Mouse (Mus musculus): ENCODE data around the gene Gsap.

Gene Gsap

DNA sequence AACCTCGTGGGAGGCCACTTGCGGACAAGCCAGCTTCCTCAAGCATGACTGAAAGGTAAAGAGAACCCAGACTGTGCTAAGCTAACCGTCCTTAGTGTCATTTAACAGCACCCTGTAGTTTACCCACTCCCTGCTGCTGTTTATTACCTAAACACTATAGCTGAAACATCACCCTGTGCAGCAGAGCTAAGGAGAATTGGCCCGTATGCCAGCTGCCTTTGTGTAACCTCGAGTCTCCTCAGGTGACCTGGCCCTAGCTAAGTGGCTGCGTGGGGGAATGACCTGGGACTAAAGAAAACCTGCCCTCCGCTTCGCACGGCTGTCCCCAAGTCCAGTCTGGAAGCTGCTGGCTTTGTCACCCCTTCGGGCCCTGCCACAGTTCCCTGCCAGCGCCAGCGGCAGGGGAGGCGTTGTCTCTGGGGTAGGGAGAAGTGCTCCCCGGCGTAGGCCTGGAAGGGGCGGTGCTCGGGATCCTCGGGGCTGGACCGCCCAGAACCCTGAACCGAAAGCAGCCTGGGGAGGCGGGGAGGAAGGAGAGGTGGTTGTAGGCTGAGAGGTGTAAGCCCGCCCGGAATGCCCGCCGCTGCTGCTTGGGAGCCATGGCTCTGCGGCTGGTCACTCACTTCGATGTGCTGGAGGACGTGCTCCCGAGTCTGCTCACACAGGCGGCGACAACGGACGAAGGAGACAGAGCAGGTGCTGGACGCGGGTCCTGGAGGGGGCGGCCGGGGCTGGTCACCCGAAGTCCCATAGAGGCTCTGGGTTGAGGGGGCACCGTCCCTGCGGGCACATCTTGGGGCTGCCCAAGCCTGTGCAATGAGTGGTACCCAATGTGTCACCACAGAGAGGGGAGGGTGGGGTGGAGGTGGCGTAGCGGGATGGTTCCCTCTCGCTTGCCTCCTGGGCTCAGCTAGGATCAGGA is at the start of gene Gsap:
Gene Gsap, plus strand, starts transcription at position 492 of the 922 bp plus-strand sequence.
- peak; percentile 68 to 74 for DNase-seq (ENCODE audit: low spot score in 2 of 2)

DNA sequence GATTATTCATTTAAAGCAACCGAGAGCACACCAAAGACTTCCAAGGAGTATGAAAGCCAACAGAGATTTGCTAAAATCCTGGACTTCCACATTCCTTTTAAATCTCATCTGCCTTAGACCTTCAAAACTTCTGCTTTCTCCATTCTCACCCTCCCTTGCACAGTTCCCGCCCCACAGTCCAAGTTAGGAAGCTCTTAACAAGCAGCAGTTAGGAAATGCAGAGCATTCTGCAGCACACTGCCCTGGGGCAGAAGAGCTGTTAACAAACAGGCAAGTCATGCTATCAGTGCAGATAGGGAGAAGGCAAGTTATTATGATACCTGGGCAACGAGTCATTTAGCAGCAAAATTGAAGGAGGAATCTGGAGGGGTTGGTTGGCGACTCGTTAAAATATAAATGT is 49.5 kb upstream of the Gsap start:
- no peak for DNase-seq (ENCODE audit: low spot score in 2 of 2)

DNA sequence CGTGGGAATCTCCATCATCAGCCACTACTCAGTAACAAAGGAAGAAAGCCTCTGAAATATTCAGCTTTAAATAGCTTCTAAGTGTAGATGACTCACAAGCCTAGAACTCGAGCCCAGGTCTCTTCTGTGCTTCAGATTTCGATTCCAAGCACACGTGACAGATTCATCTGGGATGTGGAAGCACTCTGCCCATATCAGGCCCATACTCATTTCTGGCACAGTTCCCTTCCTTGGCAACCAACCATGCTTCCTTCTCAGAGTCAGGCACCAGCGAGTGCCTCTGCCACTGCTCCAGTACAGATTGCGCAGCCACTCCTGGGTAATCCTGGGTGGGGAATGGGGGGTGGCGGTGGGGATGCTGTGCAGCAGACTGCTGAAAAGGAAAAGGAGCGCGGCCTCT is 46.5 kb upstream of the Gsap start:
- no peak for DNase-seq (ENCODE audit: low spot score in 2 of 2)

DNA sequence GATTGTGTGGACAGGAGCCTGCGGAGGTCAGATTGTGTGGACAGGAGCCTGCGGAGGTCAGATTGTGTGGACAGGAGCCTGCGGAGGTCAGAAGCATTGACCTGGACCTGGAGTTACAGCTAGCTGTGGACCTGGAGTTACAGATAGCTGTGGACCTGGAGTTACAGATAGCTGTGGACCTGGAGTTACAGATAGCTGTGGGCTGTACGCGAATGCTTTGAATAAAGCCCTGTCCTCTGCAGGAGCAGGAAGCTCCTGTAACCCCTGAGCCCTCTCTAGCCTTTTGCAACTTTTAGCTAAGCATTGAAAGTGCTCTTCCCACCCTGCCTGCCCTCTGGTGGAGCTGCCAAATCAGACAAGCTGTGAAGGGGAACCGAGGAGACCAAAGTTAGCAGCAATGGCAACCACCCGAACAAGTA is 44.9 kb upstream of the Gsap start:
- peak; percentile 18 to 43 for DNase-seq (ENCODE audit: low spot score in 2 of 2)

DNA sequence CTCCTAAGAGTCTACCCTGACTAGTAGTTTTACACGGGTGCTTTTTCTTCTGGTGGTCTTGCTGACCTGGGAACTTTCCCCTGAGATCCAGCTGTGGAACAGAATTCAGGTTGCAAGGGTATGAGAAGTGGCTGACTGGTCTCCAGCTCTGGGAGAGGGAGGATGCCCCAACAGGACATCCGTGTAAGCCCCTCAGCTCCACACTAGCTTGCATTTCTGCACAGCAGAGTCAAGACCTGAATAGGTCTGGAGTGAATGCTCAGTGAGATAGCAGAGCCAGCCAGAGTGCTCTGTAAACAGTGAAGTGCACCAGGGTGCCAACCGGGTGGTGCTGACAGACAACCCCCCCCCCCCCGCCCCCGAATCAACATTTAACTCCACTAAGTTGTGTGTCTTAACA is 44.4 kb upstream of the Gsap start:
- DNase-seq (ENCODE audit: low spot score in 2 of 2): no peak

DNA sequence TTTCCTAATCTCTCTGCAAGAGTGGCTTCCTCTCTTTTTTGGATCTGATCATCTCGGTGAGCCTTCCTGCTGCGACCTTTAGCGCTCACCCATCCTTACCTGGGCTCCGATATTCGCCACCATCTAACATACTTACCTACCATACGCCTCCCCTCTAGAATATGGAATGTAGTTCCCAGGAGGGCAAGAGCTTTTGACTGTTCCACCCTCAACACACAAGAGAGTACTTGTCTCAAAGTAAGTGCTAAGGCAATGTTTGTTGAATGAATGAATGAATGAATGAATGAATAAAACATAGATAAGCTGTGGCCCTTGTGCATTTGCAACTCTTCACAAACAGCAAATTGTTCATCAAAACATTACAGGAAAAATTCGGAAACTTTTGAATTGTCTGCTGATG is 43.0 kb upstream of the Gsap start:
- no peak for DNase-seq (ENCODE audit: low spot score in 2 of 2)

DNA sequence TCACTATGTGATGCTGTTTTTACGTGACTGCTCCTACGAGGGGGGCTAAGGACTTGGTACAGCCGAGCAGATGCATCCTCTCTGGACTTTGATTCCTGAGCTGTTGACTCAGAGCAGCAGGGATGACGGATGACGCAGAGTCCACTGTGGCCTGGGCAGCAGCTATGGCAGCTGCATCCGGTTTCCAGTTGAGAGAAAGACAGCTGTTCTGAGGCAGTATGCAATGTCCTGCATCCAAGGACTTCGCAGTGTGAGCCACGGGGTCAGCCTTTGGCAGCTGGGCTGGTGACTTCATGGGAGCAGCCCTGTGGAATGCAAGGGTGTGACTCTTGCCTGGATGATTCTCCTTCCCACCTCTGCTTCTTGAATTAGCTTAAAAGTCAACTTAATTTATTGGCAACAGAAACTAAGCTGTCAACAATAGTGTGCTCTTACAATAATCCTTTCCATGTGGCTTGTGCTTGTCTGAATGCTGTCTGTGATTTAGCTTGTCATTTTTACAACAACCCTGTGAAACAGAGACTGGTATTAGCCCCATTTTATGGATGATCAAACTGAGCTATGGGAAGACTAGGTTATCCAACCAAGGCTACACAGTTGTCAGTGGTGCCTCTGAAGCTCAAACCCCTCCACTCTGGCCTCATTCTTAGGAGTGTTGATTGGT is 41.4 kb upstream of the Gsap start:
- no peak for DNase-seq (ENCODE audit: low spot score in 2 of 2)

DNA sequence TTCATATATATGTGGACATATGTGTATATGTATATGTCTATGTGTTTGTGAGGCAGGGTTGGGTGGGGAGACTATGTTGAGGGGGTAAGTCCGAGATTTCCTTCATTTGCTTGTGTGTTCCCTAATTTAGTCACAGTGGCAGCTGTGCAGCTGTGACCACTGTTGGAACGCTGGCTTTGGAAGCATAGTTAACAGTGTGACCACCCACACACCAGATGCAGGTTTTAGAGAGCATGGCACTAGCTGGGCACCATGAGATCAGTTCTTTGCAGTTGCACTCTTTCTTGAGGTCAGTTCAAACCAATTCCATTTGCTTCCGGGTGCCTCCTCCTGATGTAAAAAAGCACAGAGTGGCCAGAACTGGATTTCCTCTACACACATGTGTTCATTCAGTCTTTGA is 37.7 kb upstream of the Gsap start:
- no peak for DNase-seq (ENCODE audit: low spot score in 2 of 2)

DNA sequence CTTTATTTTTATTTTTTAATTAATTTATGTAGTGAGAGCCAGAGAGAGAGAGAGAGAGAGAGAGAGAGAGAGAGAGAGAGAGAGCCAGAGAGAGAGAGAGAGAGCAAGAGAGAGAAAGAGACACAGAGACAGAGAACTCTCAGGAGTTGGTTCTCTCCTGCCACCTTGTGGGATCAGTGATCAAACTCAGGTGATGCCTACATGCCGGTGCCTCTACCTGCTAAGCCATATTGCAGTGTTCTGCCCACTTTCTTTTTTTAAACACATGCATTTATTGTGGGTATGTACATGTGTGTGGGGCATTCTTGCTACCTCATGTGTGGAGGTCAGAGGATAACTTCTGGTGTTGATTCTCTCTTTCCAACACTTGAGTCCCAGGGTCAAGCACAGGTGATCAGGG is 32.4 kb upstream of the Gsap start:
- no peak for DNase-seq (ENCODE audit: low spot score in 2 of 2)

DNA sequence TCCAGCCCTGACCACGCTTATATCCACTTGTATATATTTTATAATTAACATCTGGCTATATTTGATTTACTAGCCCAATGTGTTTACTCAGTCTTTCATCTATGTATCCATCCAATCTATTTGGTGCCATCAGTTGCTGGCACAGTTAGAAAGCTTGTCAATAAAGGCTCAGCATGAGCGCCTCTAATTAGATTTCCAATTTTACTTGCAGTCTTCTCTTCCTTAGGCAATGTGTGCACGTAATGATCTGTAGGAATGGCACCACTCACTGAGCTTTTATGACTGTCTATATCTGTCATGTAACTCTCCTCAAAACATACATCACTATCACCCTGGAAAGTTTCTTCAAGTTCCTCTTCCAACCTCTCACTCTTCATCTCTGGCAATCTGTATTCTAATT is 29.3 kb upstream of the Gsap start:
- no peak for DNase-seq (ENCODE audit: low spot score in 2 of 2)

DNA sequence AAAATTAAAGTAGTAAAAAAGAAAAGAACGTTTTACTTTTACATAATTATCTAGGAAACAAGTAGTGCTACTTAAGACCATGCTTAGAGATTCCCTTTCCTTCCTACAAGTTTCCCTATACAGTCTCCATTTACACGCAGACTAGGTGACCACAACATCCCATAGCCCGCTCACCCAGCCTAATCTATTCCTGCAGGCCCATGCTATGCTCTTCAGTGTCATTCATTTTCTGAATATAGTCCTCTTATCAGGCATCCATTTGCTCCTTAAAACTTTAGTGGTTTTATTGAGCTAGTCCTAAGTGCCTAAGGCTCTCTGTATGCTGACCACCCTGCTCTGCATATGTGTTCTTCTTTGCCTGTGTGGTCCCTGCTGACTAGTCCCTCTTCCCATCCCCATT is 26.5 kb upstream of the Gsap start:
- no peak for DNase-seq (ENCODE audit: low spot score in 2 of 2)

DNA sequence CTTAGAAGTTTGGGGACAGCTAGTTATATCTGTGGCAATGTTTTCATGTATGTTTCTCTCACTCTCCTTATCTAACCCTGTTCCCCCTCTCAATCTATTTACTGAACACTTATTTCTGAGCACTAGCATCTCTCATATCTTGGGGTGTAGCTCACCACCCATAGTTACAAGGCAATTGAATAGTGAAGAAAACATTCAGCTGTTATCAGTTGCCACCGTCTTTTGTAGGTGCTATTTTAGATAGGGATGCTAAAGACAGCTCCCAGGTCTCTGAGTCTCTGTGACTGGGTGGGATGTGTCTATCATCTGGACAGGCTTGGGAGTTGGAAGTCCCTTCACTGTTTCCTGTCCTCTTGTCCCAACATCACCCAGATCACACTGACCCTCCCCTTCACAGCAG is 25.3 kb upstream of the Gsap start:
- no peak for DNase-seq (ENCODE audit: low spot score in 2 of 2)

DNA sequence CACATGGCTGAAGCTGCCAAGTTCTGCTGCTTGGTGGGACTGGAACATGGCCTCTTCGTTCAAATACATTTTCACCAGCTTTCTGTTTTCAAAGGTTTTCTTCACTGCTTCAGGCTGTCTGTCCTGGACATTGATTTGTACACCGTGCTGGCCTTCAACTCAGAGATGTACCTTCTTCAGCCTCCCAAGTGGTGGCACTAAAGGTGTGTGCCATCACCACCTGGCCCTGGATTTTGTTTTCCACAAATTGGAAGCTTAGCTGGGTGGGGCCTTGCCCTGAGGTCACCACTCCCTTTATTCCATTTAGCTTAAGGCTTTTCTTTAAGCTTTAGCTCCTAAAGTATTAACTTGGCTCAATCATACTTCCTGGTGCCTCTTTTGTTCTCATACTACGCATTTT is 22.6 kb upstream of the Gsap start:
- DNase-seq (ENCODE audit: low spot score in 2 of 2): no peak

DNA sequence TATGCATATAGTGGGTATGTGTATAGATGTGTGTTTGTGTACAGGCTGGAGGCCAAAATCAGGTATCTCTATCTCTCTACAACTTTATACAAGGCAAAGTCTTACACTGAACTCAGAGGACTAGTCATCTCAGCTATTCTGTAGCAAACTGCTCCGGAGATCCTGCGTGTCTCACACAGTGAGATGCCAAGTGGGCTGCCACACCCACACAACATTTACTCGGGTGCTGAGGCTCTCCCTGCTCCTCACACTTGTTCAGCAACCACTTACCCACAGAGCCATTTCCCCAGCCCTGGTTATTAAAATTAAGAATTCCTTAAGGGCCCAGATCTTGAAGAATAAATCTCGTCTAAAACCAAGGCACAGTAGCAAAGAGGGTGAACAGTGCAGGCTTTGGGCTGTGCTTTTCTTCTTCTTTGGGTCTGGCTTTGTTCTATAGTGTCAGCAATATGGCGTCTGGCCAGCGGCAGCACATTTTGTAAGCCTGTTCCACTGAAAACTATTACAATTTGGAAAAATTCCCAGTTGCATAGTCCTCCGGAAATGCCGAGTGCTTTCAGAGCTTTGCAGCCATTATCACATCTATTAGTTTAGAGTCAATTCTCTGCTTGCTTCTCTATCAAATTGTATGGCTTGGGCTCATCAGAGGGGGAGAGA is 17.2 kb upstream of the Gsap start:
- no peak for DNase-seq (ENCODE audit: low spot score in 2 of 2)

DNA sequence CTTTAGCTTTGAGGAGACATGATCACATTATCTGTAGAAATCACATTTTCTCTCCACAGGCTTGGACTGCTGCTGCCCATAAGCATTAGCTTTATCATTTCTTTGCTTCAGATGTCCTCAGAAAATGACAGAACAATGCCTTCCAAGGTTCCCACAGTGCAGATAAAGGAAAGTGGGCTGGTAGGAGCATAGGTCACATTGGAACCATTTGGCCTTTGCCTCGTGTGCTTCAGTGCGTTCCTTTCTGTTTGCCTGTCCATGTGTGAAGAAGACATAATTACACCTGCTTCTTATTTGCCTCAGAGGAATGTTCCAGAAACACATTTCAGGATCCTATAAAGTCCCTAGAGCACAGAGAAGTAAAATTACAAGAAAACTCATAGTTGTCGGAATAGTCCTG is 16.7 kb upstream of the Gsap start:
- no peak for DNase-seq (ENCODE audit: low spot score in 2 of 2)

DNA sequence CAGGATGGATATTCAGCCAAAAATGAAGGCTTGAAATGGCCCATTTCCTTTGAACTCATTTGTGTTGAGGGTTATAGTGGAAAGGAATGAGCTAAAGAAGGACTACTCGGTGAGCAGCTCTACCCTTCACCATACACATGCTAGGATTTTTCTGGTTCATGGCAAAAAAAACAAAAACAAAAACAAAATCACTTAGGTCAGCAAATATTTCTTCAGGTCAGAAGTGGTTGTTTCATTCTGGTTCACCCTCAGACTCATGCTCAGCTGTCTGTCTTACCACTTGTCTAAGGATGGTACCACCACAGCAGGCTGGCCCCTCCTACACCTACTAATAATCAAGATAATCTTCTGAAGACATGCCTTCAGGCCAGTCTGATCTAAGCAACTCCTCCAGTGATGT is 16.2 kb upstream of the Gsap start:
- DNase-seq (ENCODE audit: low spot score in 2 of 2): no peak

DNA sequence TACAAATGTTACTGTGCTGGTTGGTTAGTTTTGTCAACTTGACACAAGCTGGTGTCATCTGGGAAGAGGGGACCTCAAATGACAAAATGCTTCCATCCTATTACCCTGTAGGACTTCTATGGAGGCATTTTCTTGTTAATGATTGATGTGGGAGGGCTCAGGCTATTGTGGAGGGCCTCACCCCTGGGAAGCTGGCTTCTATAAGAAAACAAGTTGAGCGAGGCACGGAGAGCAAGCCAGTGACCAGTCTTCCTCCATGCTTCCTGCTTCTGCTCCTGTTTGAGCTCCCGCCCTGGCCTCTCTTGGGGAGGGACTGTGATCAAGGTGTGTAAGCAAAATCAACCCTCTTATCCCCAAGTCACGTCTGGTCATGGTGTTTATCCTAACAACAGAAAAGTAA is 15.6 kb upstream of the Gsap start:
- DNase-seq (ENCODE audit: low spot score in 2 of 2): no peak

DNA sequence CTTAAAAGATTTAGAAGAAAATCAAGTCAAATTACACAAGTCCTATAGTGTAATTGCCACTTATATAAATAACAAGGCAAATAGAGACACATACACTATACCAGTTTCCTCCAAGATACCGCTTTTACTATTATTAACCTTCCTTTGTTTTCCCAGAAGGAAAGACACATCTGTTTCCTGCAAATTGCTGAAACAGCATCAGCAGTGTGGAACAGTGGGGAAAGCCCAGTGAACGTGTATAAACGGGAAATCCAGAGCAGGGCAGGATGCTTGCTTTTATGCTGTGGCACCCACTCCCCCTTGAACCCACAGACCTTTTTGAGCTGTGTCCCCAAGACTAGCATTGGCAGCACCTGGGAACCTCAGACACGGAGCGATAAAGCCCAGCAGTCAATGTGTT is 15.2 kb upstream of the Gsap start:
- no peak for DNase-seq (ENCODE audit: low spot score in 2 of 2)

DNA sequence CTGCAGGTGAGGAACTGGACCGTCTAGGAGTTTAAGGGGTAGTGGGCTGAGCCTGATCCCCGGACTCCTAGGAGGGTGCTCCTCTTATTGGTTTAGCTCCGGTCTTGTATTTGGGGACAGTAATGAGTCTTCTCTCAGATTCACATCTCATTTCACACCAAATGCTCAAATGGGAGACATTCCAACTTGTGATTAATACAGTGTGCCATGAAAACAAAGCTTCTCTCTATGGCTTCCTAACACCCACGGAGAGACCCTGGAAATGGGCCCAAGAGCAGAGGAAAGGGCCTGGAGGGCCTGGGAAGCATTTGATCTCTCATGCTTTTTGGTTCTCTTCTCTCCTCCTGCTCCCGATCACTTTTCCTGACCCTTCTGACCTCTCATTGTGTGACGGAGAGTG is 14.7 kb upstream of the Gsap start:
- DNase-seq (ENCODE audit: low spot score in 2 of 2): no peak

DNA sequence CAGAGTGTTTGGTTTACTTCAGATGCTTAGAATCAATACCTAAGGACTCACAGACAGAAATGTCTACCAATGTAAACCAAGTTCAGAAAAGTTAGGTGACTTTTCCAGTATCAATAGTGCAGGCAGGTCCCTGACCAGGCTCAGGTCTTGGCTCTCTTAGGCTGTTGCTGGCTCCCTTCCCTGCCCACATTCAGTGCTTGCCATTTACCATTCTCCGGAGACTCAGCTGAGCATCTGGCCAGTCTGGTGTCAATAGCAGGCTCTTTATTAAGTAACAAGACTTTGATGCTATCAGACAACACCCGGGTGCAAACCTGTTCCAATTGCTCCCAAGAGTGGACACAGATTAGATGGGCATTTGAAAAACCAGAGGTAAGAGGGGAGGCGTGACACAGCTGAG is 13.7 kb upstream of the Gsap start:
- DNase-seq (ENCODE audit: low spot score in 2 of 2): no peak

DNA sequence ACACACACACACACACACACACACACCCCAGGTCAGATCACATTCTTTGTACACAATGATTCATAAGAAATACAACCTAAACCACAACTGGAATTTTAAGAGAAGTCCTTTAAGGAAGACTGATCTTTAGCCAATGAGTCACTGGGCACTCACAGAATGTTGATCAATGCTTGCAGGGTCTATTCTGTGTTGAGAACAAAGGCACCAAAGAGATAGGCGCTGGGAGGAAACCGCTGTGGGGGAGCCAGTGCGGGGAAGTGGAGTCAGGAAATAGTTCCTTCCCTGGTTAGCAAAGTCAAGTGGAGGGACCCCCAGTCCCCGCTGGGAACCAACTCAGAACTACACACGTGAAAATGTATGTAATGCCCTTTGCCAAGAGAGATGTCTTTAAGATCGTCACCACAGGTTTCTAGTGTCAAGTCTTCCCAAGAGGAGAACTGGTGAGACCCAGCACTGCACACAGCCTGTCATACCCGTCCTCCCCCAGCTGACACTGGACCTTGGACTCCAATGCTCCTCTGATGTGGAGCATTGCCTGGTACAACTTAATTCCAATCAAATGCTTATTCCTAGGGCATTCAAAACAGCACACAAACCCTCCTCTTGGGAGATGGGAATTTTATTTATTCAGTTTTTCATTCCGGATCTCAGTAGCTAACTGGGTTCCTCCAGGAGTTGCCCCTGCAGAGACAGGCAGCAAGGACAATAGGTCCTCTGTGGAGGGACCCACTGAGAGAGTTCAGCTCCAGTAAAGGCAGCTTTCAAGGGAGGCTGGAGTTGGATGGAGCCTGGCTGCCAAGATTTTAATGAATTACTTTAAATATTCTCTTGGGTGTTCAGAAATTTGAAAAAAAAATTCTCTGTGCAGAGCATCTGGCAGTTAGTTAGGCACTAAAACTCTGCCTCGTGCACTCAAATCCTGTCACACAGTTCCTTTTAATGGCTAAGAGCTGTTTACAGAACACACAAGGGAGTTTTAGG is 10.6 kb upstream of the Gsap start:
- DNase-seq (ENCODE audit: low spot score in 2 of 2): no peak

DNA sequence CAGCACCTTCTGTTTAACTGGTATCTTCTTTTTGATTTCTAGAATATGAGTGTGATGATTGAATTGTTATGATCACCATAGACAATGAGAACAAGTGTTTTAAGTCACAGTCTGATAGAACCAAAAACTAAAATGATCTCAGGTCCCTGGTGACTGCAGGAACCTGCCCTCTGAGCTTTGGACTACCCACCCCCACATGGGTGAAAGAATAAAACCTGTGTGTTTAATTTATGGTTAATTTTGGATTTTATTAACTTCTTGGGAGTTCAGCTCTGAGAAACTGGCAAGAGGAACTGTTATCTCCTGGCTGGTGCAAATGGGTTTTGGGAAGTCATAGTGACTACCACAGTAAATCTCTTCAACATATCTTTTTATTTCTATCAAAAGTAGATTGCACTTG is 6.6 kb upstream of the Gsap start:
- DNase-seq (ENCODE audit: low spot score in 2 of 2): no peak

Data from natural killer cell, adult 2 months (primary cell).